Mouse (Mus musculus) CH12.LX (cell line): ENCODE data around the gene Spg11. TPM values are rescaled to one million over a fixed set of nuclear protein-coding genes. Genes with fewer than 3 reads are reported as not detected.

Experiments
- DNase-seq: peaks from one replicate; pipeline ENCODE4 v3.0.0-alpha.2; 2013; ENCODE audit errors: extremely low read depth
- H3K27ac ChIP-seq: 2 replicates; pipeline ENCODE4 v1.5.1; 2012; ENCODE audit warnings: low read depth, mild to moderate bottlenecking, control low read depth, moderate library complexity; ENCODE audit not compliant: insufficient read depth
- H3K27me3 ChIP-seq: replicated peaks from 2 replicates; pipeline ENCODE3; 2012; ENCODE audit warnings: inconsistent platforms
- H3K36me3 ChIP-seq, 2 experiments: replicated peaks in 1 of 2; 2 replicates each; pipeline versions ENCODE3 to v1.6.1; 2012; ENCODE audit warnings: inconsistent platforms in 1 of 2, low read length in 1 of 2, mild to moderate bottlenecking in 1 of 2, mixed read lengths in 1 of 2, moderate library complexity in 1 of 2; ENCODE audit not compliant: control insufficient read depth in 1 of 2, insufficient read depth in 1 of 2
- H3K4me1 ChIP-seq, 2 experiments: 2 replicates each; pipeline ENCODE4 v1.6.1; 2012; ENCODE audit warnings: inconsistent platforms in 1 of 2, moderate library complexity in 1 of 2; ENCODE audit not compliant: insufficient read depth in 2 of 2, control insufficient read depth in 1 of 2
- H3K4me2 ChIP-seq: 2 replicates; pipeline ENCODE4 v1.6.1; 2012; ENCODE audit warnings: low read depth, mild to moderate bottlenecking, control low read depth; ENCODE audit not compliant: poor library complexity, insufficient read depth, severe bottlenecking
- H3K4me3 ChIP-seq, 3 experiments: fragments of 150-350 bp in 1 of 3; sonication (generic) in 1 of 3; replicated peaks in 1 of 3; 2 replicates each; pipeline versions ENCODE3 to v1.5.1; 2011 to 2012; ENCODE audit warnings: low read depth in 2 of 3, low read length in 2 of 3, mild to moderate bottlenecking in 2 of 3, moderate library complexity in 2 of 3, control low read depth in 1 of 3, improper control_type of control experiment in 1 of 3, inconsistent platforms in 1 of 3, mixed read lengths in 1 of 3; ENCODE audit not compliant: poor library complexity in 1 of 3
- H3K79me2 ChIP-seq: replicated peaks from 2 replicates; pipeline ENCODE4 v1.6.1; 2012; ENCODE audit warnings: mild to moderate bottlenecking, moderate library complexity; ENCODE audit not compliant: control insufficient read depth, poor library complexity, insufficient read depth, severe bottlenecking; ENCODE audit errors: extremely low read depth
- H3K9ac ChIP-seq: 2 replicates; pipeline ENCODE4 v1.6.1; 2012; ENCODE audit warnings: low read depth, mild to moderate bottlenecking, control low read depth, moderate library complexity; ENCODE audit not compliant: insufficient read depth
- H3K9me3 ChIP-seq: replicated peaks from 2 replicates; pipeline ENCODE3; 2012; ENCODE audit warnings: low read length, inconsistent platforms, mixed read lengths
- CHD1 ChIP-seq: IDR thresholded peaks from 2 replicates; pipeline ENCODE4 v1.6.1; 2012; ENCODE audit warnings: low read depth, low read length, improper control_type of control experiment, inconsistent platforms
- CTCF ChIP-seq, 2 experiments: IDR thresholded peaks in 1 of 2; conservative IDR thresholded peaks in 1 of 2; 2 replicates each; pipeline ENCODE4 v1.5.1; 2011 to 2012; ENCODE audit warnings: low read depth in 2 of 2, low read length in 2 of 2, improper control_type of control experiment in 1 of 2, inconsistent platforms in 1 of 2, mild to moderate bottlenecking in 1 of 2, moderate library complexity in 1 of 2
- GABPA ChIP-seq: IDR thresholded peaks from 2 replicates; pipeline ENCODE4 v1.6.1; 2012; ENCODE audit warnings: low read depth, low read length, improper control_type of control experiment, inconsistent platforms; ENCODE audit not compliant: insufficient replicate concordance
- HCFC1 ChIP-seq: IDR thresholded peaks from 2 replicates; pipeline ENCODE4 v1.6.1; 2012; ENCODE audit warnings: low read depth, mild to moderate bottlenecking, inconsistent platforms, low read length, improper control_type of control experiment
- JUND ChIP-seq: conservative IDR thresholded peaks from 2 replicates; pipeline ENCODE4 v1.6.1; 2011; ENCODE audit warnings: low read depth, low read length, improper control_type of control experiment
- MAFK ChIP-seq: IDR thresholded peaks from 2 replicates; pipeline ENCODE4 v1.6.1; 2011; ENCODE audit warnings: low read length, improper control_type of control experiment; ENCODE audit not compliant: insufficient replicate concordance
- NRF1 ChIP-seq: IDR thresholded peaks from 2 replicates; pipeline ENCODE4 v1.6.1; 2014; ENCODE audit warnings: low read depth, mild to moderate bottlenecking, inconsistent platforms, low read length, improper control_type of control experiment, moderate library complexity
- POLR2AphosphoS2 ChIP-seq: IDR thresholded peaks from 2 replicates; pipeline ENCODE4 v1.6.1; 2011; ENCODE audit warnings: low read depth, low read length, improper control_type of control experiment
- SMC3 ChIP-seq: IDR thresholded peaks from 2 replicates; pipeline ENCODE4 v1.6.1; 2011; ENCODE audit warnings: low read depth, low read length, improper control_type of control experiment
- TBP ChIP-seq: conservative IDR thresholded peaks from 2 replicates; pipeline ENCODE4 v1.6.1; 2011; ENCODE audit warnings: low read depth, low read length, improper control_type of control experiment
- USF1 ChIP-seq: IDR thresholded peaks from 2 replicates; pipeline ENCODE4 v1.6.1; 2014; ENCODE audit warnings: low read depth, mild to moderate bottlenecking, inconsistent platforms, low read length, improper control_type of control experiment
- dilution Hi-C: fragments of 300-500 bp; cut with MboI; formaldehyde crosslinking; loops from 2 replicates; pipeline ENCODE4 v1.14.3; 2020; ENCODE audit warnings: low sequenced_read_pairs; ENCODE audit not compliant: extremely low pct_unique_long_range_greater_than_20kb, extremely low pct_ligation_motif_present
- in situ Hi-C: fragments of 300-500 bp; cut with MboI; formaldehyde crosslinking; loops from 3 replicates; pipeline ENCODE4 v1.14.3; 2019; ENCODE audit warnings: low sequenced_read_pairs, low pct_ligation_motif_present, low pct_unique_long_range_greater_than_20kb, mixed read lengths
- polyA plus RNA-seq: library from polyadenylated mRNA; unstranded; fragments of >175 nt; gene quantifications from 2 replicates; pipeline ENCODE4 v1.2.1, GENCODE M21; 2012; ENCODE audit warnings: low read depth; ENCODE audit not compliant: insufficient read length
- total RNA-seq, 2 experiments: library from RNA; depleted of rRNA; stranded (reverse); fragments of 300-350 nt in 1 of 2; fragments of >200 nt in 1 of 2; gene quantifications; 2 replicates each; pipeline ENCODE4 v1.2.3; 2012 to 2014

Spg11 gene
- total and polyA plus RNA-seq, 3 experiments: 7.5 to 11.4 (median 10.7) TPM

GRCm38 (mm10) chr2:122066241-122066640 is 51.9 kb downstream of the Spg11 start (continued):
- no peak for TF ChIP-seq MAFK
- no peak for TF ChIP-seq TBP
- TF ChIP-seq NRF1: no peak

GRCm38 (mm10) chr2:122065200-122065969 is 52.8 kb downstream of the Spg11 start:
- Histone ChIP-seq H3K79me2 (no peaks in the 10 kb centered on the region), H3K36me3 (peaks cover 46 to 78% of the 10 kb centered on the region in 2 experiments), H3K9ac (no peak overlapping the region), H3K27ac (no peak overlapping the region), H3K4me1 (peaks cover 0 to 4% of the 10 kb centered on the region in 2 experiments; a peak in 2 of 4 replicates), H3K27me3 (no peaks in the 10 kb centered on the region), H3K9me3 (no peaks in the 10 kb centered on the region), H3K4me3 (no peak overlapping the region), H3K4me2 (no peak overlapping the region)
- dilution Hi-C loops (no loop called here), in situ Hi-C loops (loop anchor here (10.0 kb wide), 1 partner anchor 239 kb away; no protein-coding TSS in a partner anchor)
- peak in 1 of 2 experiments; percentile 34; a peak in 2 of 4 replicates for TF ChIP-seq CTCF (conservative IDR thresholded peaks at IDR 0.05 in 1 of 2, IDR thresholded peaks at IDR 0.05 in 1 of 2; ENCODE audit: low read depth in 2 of 2, low read length in 2 of 2)
- no peak for TF ChIP-seq POLR2AphosphoS2
- no peak for DNase-seq

GRCm38 (mm10) chr2:122059365-122060115 is 58.6 kb downstream of the Spg11 start:
- Histone ChIP-seq H3K4me1 (no peaks in the 10 kb centered on the region), H3K4me3 (no peak overlapping the region), H3K27ac (no peak overlapping the region), H3K27me3 (no peaks in the 10 kb centered on the region), H3K79me2 (no peaks in the 10 kb centered on the region), H3K4me2 (no peak overlapping the region), H3K9me3 (no peaks in the 10 kb centered on the region), H3K9ac (no peak overlapping the region), H3K36me3 (peaks cover 52 to 72% of the 10 kb centered on the region in 2 experiments)
- in situ Hi-C loops: loop anchor here (10.0 kb wide), 1 partner anchor 245 kb away; no protein-coding TSS in a partner anchor
- DNase-seq: no peak
- TF ChIP-seq SMC3: no peak
- no peak for TF ChIP-seq GABPA
- no peak for TF ChIP-seq HCFC1
- no peak for TF ChIP-seq USF1
- TF ChIP-seq CHD1: no peak
- no peak for TF ChIP-seq JUND
- dilution Hi-C loops: no loop called here
